Mouse (Mus musculus) E14TG2a.4 (cell line): ENCODE measurements around the gene Unc93b1.

ENCODE experiments used
- CTCF ChIP-seq: conservative IDR thresholded peaks from 2 replicates; pipeline ENCODE4 v1.5.1; 2014; ENCODE audit warnings: low read length
- NANOG ChIP-seq: IDR thresholded peaks from 2 replicates; pipeline ENCODE4 v1.6.1; 2014; ENCODE audit warnings: borderline replicate concordance, low read length, mixed read lengths
- POU5F1 ChIP-seq: IDR thresholded peaks from 2 replicates; pipeline ENCODE4 v1.6.1; 2014; ENCODE audit warnings: low read length, borderline replicate concordance

- TF ChIP-seq CTCF, result no peak
- TF ChIP-seq NANOG, result no peak
- TF ChIP-seq POU5F1, result no peak
Measured at GRCm38 (mm10) chr19:3951461-3951860, 16.5 kb downstream of the Unc93b1 start.
